Mouse (Mus musculus) thymus, adult 2 months (tissue): ENCODE data around the gene Rnf38. TPM values are rescaled to one million over a fixed set of nuclear protein-coding genes. Genes with fewer than 3 reads are reported as not detected.

Source experiments
- DNase-seq: peaks from one replicate; pipeline ENCODE4 v3.0.0; 2021
- H3K27ac ChIP-seq: fragments of 200-500 bp; 2 replicates; pipeline ENCODE4 v1.5.1; 2012; ENCODE audit warnings: low read length, control low read depth; ENCODE audit not compliant: control insufficient read depth, insufficient read depth
- H3K27me3 ChIP-seq: fragments of 200-500 bp; 2 replicates; pipeline ENCODE4 v1.6.1; 2012; ENCODE audit warnings: mild to moderate bottlenecking, low read length, moderate library complexity, mixed read lengths; ENCODE audit not compliant: control insufficient read depth, insufficient read depth
- H3K36me3 ChIP-seq: fragments of 200-500 bp; 2 replicates; pipeline ENCODE4 v1.6.1; 2012; ENCODE audit warnings: mild to moderate bottlenecking, low read length, moderate library complexity; ENCODE audit not compliant: control insufficient read depth, insufficient read depth
- H3K4me1 ChIP-seq: fragments of 200-500 bp; replicated peaks from 2 replicates; pipeline ENCODE4 v1.6.1; 2012; ENCODE audit warnings: low read length; ENCODE audit not compliant: control insufficient read depth, insufficient read depth
- H3K4me3 ChIP-seq: fragments of 200-500 bp; 2 replicates; pipeline ENCODE4 v1.5.1; 2012; ENCODE audit warnings: mild to moderate bottlenecking, low read length, control low read depth, moderate library complexity; ENCODE audit not compliant: control insufficient read depth, insufficient read depth
- CTCF ChIP-seq: fragments of 200-500 bp; IDR thresholded peaks from 2 replicates; pipeline ENCODE4 v1.5.1; 2012; ENCODE audit warnings: mild to moderate bottlenecking, control low read depth, low read length, moderate library complexity, borderline replicate concordance; ENCODE audit not compliant: control insufficient read depth, poor library complexity, insufficient read depth; ENCODE audit errors: extremely low read depth
- POLR2A ChIP-seq: fragments of 200-500 bp; IDR thresholded peaks from 2 replicates; pipeline ENCODE4 v1.6.1; 2012; ENCODE audit warnings: mild to moderate bottlenecking, low read length, control low read depth, moderate library complexity; ENCODE audit not compliant: control insufficient read depth, poor library complexity, insufficient read depth; ENCODE audit errors: extremely low read depth
- WGBS: fragments of 180-500 bp; shearing (Covaris S2); methylation state at CpG from one replicate; pipeline ENCODE4 v1.1.7; 2018; 5-methylcytosine and 5-hydroxymethylcytosine counted together
- polyA plus RNA-seq: library from polyadenylated mRNA; depleted of rRNA; stranded (reverse); fragments of >200 nt; gene quantifications from 2 replicates; pipeline ENCODE4 v1.2.3, GENCODE M21; 2012

The Rnf38 gene
- polyA plus RNA-seq, 1 experiment, result 435 TPM

DNA sequence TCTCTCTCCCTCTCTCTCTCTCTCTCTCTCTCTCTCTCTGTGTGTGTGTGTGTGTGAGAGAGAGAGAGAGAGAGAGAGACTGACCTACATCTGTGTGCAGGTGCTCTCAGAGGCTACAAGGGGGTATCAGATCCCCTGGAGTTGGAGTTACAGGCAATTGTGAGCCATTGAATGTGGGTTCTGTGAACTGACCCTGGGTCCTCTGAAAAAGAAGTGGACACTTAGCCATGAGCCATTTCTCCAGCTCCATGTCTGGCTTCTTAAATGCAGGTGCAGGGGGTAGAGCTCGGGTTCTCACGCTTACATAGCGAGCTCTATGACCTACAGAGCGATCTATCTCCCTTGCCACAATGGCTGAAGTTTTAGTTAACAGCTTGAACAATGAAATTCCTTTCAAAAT lies 25.5 kb upstream of the Rnf38 start:
- H3K4me1 ChIP-seq, result no peaks in the 10 kb centered on the region
- 91% methylated on average over 4 of the region's 4 CpGs for WGBS
- no peaks in the 10 kb centered on the region for H3K27me3 ChIP-seq
- H3K27ac ChIP-seq, result no peak overlapping the region
- no peak overlapping the region for H3K4me3 ChIP-seq
- TF ChIP-seq POLR2A (no peak), CTCF (no peak)
- no peak for DNase-seq
- no peaks in the 10 kb centered on the region for H3K36me3 ChIP-seq

DNA sequence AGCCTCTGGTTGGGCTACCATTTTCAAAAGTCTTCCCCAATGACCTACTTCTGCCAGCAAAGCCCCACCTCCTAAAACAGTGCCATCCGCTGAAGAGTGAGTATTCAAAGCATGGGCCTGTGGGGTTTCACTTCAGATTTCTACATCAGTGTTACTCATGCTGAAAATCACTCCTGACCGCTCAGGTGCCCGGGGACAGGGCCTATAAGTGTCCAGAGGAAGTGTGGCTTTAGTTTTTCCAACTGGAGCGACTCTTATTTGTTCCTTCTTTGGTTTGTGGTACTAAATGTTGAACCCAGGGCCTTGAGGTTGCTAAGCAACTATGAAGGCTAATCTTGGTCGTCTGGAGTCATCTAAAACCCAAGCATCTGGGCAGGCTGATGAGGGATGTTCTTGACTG lies 21.0 kb upstream of the Rnf38 start:
- Histone ChIP-seq H3K36me3 (no peaks in the 10 kb centered on the region), H3K27me3 (no peaks in the 10 kb centered on the region; the same call in 1 of the 2 replicates), H3K4me3 (no peak overlapping the region), H3K4me1 (no peaks in the 10 kb centered on the region), H3K27ac (no peak overlapping the region)
- whole genome bisulfite sequencing, result 78% methylated on average over 5 of the region's 5 CpGs
- DNase-seq, result no peak
- TF ChIP-seq POLR2A (no peak), CTCF (no peak)

- no peak for DNase-seq
- no peaks in the 10 kb centered on the region for H3K36me3 ChIP-seq
- no peak overlapping the region for H3K4me3 ChIP-seq
- H3K4me1 ChIP-seq, result no peaks in the 10 kb centered on the region
- no peaks in the 10 kb centered on the region; the same call in 1 of the 2 replicates for H3K27me3 ChIP-seq
- TF ChIP-seq CTCF (no peak), POLR2A (no peak)
- WGBS, result 22% methylated on average over 6 of the region's 6 CpGs
- no peak overlapping the region for H3K27ac ChIP-seq
Observed at GRCm38 (mm10) chr4:44253191-44253590, 19.6 kb upstream of the Rnf38 start.

- Histone ChIP-seq H3K27me3 (peaks cover 3% of the 10 kb centered on the region; the same call in 1 of the 2 replicates), H3K27ac (no peak overlapping the region), H3K36me3 (no peaks in the 10 kb centered on the region), H3K4me3 (no peak overlapping the region), H3K4me1 (no peaks in the 10 kb centered on the region)
- 18% methylated on average over 13 of the region's 13 CpGs for WGBS
- no peak for DNase-seq
- TF ChIP-seq CTCF (no peak), POLR2A (no peak)
Observed at GRCm38 (mm10) chr4:44251966-44252916, 18.7 kb upstream of the Rnf38 start.

- WGBS, result 85% methylated on average over 5 of the region's 5 CpGs
- no peak for DNase-seq
- peaks cover 3% of the 10 kb centered on the region; the same call in 1 of the 2 replicates for H3K27me3 ChIP-seq
- H3K36me3 ChIP-seq, result no peaks in the 10 kb centered on the region
- H3K4me3 ChIP-seq, result no peak overlapping the region
- H3K27ac ChIP-seq, result no peak overlapping the region
- no peaks in the 10 kb centered on the region for H3K4me1 ChIP-seq
- no peak for TF ChIP-seq POLR2A
- TF ChIP-seq CTCF, result no peak
Observed at GRCm38 (mm10) chr4:44251521-44251920, 17.9 kb upstream of the Rnf38 start.

GRCm38 (mm10) chr4:44249705-44250104 lies 16.1 kb upstream of the Rnf38 start:
- TF ChIP-seq CTCF, result no peak
- TF ChIP-seq POLR2A, result no peak
- Histone ChIP-seq H3K27ac (no peak overlapping the region), H3K36me3 (no peaks in the 10 kb centered on the region), H3K4me1 (no peaks in the 10 kb centered on the region), H3K27me3 (peaks cover 3% of the 10 kb centered on the region; the same call in 1 of the 2 replicates), H3K4me3 (no peak overlapping the region)
- DNase-seq, result no peak
- WGBS, result 9% methylated on average over 8 of the region's 10 CpGs
